Mouse (Mus musculus) testis, adult 2 months (tissue): ENCODE data around the gene Ncam1.

Source experiments
- CTCF ChIP-seq: fragments of 200-500 bp; IDR thresholded peaks from 2 replicates; pipeline ENCODE4 v1.5.1; 2012; ENCODE audit warnings: low read depth, mild to moderate bottlenecking, inconsistent platforms, low read length, moderate library complexity; ENCODE audit not compliant: control insufficient read depth, insufficient read depth, insufficient replicate concordance
- POLR2A ChIP-seq: fragments of 200-500 bp; IDR thresholded peaks from 2 replicates; pipeline ENCODE4 v1.6.1; 2012; ENCODE audit warnings: low read depth, mild to moderate bottlenecking, inconsistent platforms, low read length, moderate library complexity; ENCODE audit not compliant: control insufficient read depth

- TF ChIP-seq POLR2A (no peak), CTCF (no peak)
These were observed 137.2 kb downstream of the Ncam1 start for GRCm38 (mm10) chr9:49661480-49661879.
